Mouse (Mus musculus): ENCODE data around the gene Epha6.

DNA sequence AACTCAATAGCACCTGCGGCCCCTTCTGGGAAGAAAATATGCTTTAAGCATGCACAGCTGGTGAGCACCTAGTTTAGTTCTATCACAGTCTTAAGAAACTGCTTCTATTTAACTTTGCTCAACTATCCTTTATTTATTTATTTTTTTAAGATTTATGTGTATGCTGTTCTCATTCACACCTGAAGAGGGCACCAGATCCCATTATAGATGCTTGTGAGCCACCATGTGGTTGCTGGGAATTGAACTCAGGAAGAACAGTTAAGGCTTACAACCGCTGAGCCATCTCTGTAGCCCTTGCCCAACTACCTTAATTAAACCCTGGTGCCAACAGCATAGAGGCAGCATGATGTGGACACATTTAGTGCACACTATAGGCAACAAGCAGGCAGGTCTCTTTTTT lies 938.4 kb downstream of the Epha6 start:
- TF ChIP-seq EP300 (IDR thresholded peaks at IDR 0.05) (no peak), CTCF (IDR thresholded peaks at IDR 0.05) (no peak)

Measured in lung, postnatal 0 days (tissue).